Comparison of ENCODE assay signal across 30 mouse cellular contexts in genomic region chr14:71359581-71359980, GRCm38 (mm10).
DNase-seq lines count a peak whose midpoint lies in the region; ATAC-seq and TF ChIP-seq lines count a peak whose summit lies in the region.
"Had no signal": no experiment of that assay in that cellular context is flagged by ENCODE, and none has a peak within 500 bp of the region (broad histone marks: within the 10 kb centered on the region; RNA-seq: fewer than 3 reads in every experiment).

No protein-coding gene starts in this region.

- no peaks in the 10 kb centered on the region for H3K4me1 ChIP-seq in heart, adult 2 months (ENCODE audit: control insufficient read depth, insufficient read depth, low read length)
- no peaks in the 10 kb centered on the region for H3K4me1 ChIP-seq in heart, embryonic 12.5 days (replicated peaks)
- H3K4me1 ChIP-seq: forebrain, embryonic 12.5 days; heart, embryonic 15.5 days; kidney, embryonic 15.5 days; limb, embryonic 15.5 days; liver, embryonic 13.5 days; midbrain, embryonic 10.5 days; midbrain, embryonic 15.5 days; neural tube, embryonic 15.5 days had no signal

- no peak overlapping the region for H3K4me3 ChIP-seq in heart, adult 2 months
- no peak overlapping the region for H3K4me3 ChIP-seq in heart, embryonic 12.5 days
- H3K4me3 ChIP-seq: erythroblast, embryonic 14.5 days; forebrain, embryonic 12.5 days; heart, embryonic 15.5 days; kidney, embryonic 15.5 days; layer of hippocampus, adult 2 months; left cerebral cortex, adult 2 months; limb, embryonic 15.5 days; liver, embryonic 13.5 days; midbrain, embryonic 10.5 days; midbrain, embryonic 15.5 days; neural tube, embryonic 15.5 days had no signal

- no peak for ATAC-seq in heart, embryonic 12.5 days (ENCODE audit: insufficient number of reproducible peaks, low FRiP score)
- ATAC-seq: forebrain, postnatal 0 days; hindbrain, embryonic 16.5 days; midbrain, embryonic 15.5 days had no signal

- TF ChIP-seq POLR2A in heart, adult 2 months (IDR thresholded peaks at IDR 0.05; ENCODE audit: insufficient read depth, low read depth, low read length), result no peak

- 69% methylated on average over 1 of the region's 1 CpGs for WGBS in heart, adult 2 months
- 83% methylated on average over 1 of the region's 1 CpGs for WGBS in heart, embryonic 12.5 days

- H3K79me2 ChIP-seq in heart, adult 2 months (replicated peaks; ENCODE audit: control insufficient read depth, insufficient read depth, low read length), result no peaks in the 10 kb centered on the region

- no peaks in the 10 kb centered on the region for H3K27me3 ChIP-seq in heart, adult 2 months (ENCODE audit: control insufficient read depth, insufficient read depth, low read length)
- H3K27me3 ChIP-seq in heart, embryonic 12.5 days (replicated peaks), result no peaks in the 10 kb centered on the region
- H3K27me3 ChIP-seq: forebrain, embryonic 12.5 days; heart, embryonic 15.5 days; kidney, embryonic 15.5 days; limb, embryonic 15.5 days; liver, embryonic 13.5 days; midbrain, embryonic 15.5 days; neural tube, embryonic 15.5 days had no signal

- no peak overlapping the region for H3K27ac ChIP-seq in heart, adult 2 months
- no peak overlapping the region for H3K27ac ChIP-seq in heart, embryonic 12.5 days (ENCODE audit: poor library complexity, severe bottlenecking)
- H3K27ac ChIP-seq: forebrain, embryonic 12.5 days; heart, embryonic 15.5 days; kidney, embryonic 15.5 days; layer of hippocampus, adult 2 months; left cerebral cortex, adult 2 months; limb, embryonic 15.5 days; liver, embryonic 13.5 days; midbrain, embryonic 10.5 days; midbrain, embryonic 15.5 days; neural tube, embryonic 15.5 days had no signal

- DNase-seq in heart, adult 2 months, result peak in 1 of 2 experiments; percentile 4
- peak; percentile 27 to 29 for DNase-seq in heart, postnatal 10 days
- DNase-seq in lung, postnatal 10 days, result peak; percentile 16
- no peak for DNase-seq in cerebellum, postnatal 14 days
- DNase-seq in cerebellum, postnatal 10 days, result no peak
- DNase-seq in right cerebral cortex, postnatal 14 days, result no peak
- DNase-seq: adrenal gland, postnatal 14 days; cerebellum, adult 11-12 months; cerebellum, adult 9-11 months; forebrain, postnatal 0 days; kidney, adult 18-20 months; kidney, postnatal 36 days; left cerebral cortex, postnatal 4 days; liver, embryonic 13.5 days; lung, embryonic 14.5 days; retina, postnatal 1 day; right cerebral cortex, postnatal 25 days; thymus, postnatal 14 days had no signal

- H3K4me2 ChIP-seq in heart, embryonic 12.5 days, result no peak overlapping the region
- H3K4me2 ChIP-seq: forebrain, embryonic 12.5 days; heart, embryonic 15.5 days; kidney, embryonic 15.5 days; limb, embryonic 15.5 days; liver, embryonic 13.5 days; lung, embryonic 14.5 days; midbrain, embryonic 15.5 days; neural tube, embryonic 15.5 days had no signal

- TF ChIP-seq EP300 in heart, adult 2 months (IDR thresholded peaks at IDR 0.05; ENCODE audit: insufficient read depth, low read depth, low read length), result no peak

- no peaks in the 10 kb centered on the region for H3K9me3 ChIP-seq in heart, embryonic 12.5 days (replicated peaks)
- H3K9me3 ChIP-seq: forebrain, embryonic 12.5 days; heart, embryonic 15.5 days; kidney, embryonic 15.5 days; limb, embryonic 15.5 days; liver, embryonic 13.5 days; midbrain, embryonic 10.5 days; midbrain, embryonic 15.5 days; neural tube, embryonic 15.5 days had no signal

- no peak overlapping the region for H3K9ac ChIP-seq in heart, adult 2 months (ENCODE audit: low read depth, low read length)
- H3K9ac ChIP-seq in heart, embryonic 12.5 days, result no peak overlapping the region
- H3K9ac ChIP-seq: forebrain, embryonic 12.5 days; forebrain, postnatal 0 days; heart, embryonic 15.5 days; kidney, embryonic 15.5 days; limb, embryonic 15.5 days; liver, embryonic 13.5 days; lung, embryonic 14.5 days; midbrain, embryonic 15.5 days; neural tube, embryonic 15.5 days had no signal

- 0 out of 2 replicates have a peak, but pooled peaks have one; percentile 7 for TF ChIP-seq CTCF in heart, adult 2 months (IDR thresholded peaks at IDR 0.05)

- 0 out of 2 replicates have a peak, but pooled peaks cover 2% of the 10 kb centered on the region for H3K36me3 ChIP-seq in heart, adult 2 months (ENCODE audit: control insufficient read depth, insufficient read depth, low read length)
- H3K36me3 ChIP-seq in heart, embryonic 12.5 days, result no peaks in the 10 kb centered on the region
- H3K36me3 ChIP-seq: forebrain, embryonic 12.5 days; heart, embryonic 15.5 days; kidney, embryonic 15.5 days; limb, embryonic 15.5 days; liver, embryonic 13.5 days; midbrain, embryonic 10.5 days; midbrain, embryonic 15.5 days; neural tube, embryonic 15.5 days had no signal

- intact Hi-C loops in heart, adult 2 months (cut with DNase I), result no loop called here
- intact Hi-C loops in heart, postnatal 10 days (cut with DNase I), result no loop called here

Comparison
In these comparisons a context has a peak if more than half of its experiments do, and no peak if none do; other contexts are left out.
1. DNase-seq: peak in heart, postnatal 10 days (2 of 2) and lung, postnatal 10 days (single experiment); none in cerebellum, postnatal 14 days (0 of 2), cerebellum, postnatal 10 days (0 of 2) and right cerebral cortex, postnatal 14 days (single experiment).